Mouse (Mus musculus): Measurements from ENCODE around the gene Laptm5. TPM values are rescaled to one million over a fixed set of nuclear protein-coding genes. Genes with fewer than 3 reads are reported as not detected.

The Laptm5 gene
- polyA plus RNA-seq, 1 experiment = 79.0 TPM

- no peak overlapping the region for H3K4me3 ChIP-seq (ENCODE audit: low read depth, low read length)
- H3K27ac ChIP-seq (ENCODE audit: insufficient read depth, low read depth, low read length) = no peak overlapping the region
- no peaks in the 10 kb centered on the region for H3K36me3 ChIP-seq (ENCODE audit: control insufficient read depth, insufficient read depth, low read length)
- 22% methylated on average over 9 of the region's 9 CpGs for WGBS
- no peaks in the 10 kb centered on the region for H3K4me1 ChIP-seq (ENCODE audit: control insufficient read depth, insufficient read depth, insufficient read length, low read length)
- TF ChIP-seq CTCF (IDR thresholded peaks at IDR 0.05; ENCODE audit: extremely low read depth, insufficient read length, insufficient replicate concordance, low read depth, low read length) (peak; percentile 94), POLR2A (IDR thresholded peaks at IDR 0.05; ENCODE audit: low read depth, low read length) (no peak)
- no peaks in the 10 kb centered on the region for H3K27me3 ChIP-seq (ENCODE audit: control insufficient read depth, insufficient read depth, low read length)
Measured at GRCm38 (mm10) chr4:130960118-130960734, 47.3 kb downstream of the Laptm5 start.

GRCm38 (mm10) chr4:130971278-130971677 is 58.4 kb downstream of the Laptm5 start:
- H3K4me3 ChIP-seq (ENCODE audit: low read depth, low read length) = no peak overlapping the region
- H3K27me3 ChIP-seq (ENCODE audit: control insufficient read depth, insufficient read depth, low read length) = no peaks in the 10 kb centered on the region
- H3K36me3 ChIP-seq (ENCODE audit: control insufficient read depth, insufficient read depth, low read length) = no peaks in the 10 kb centered on the region
- no peak overlapping the region for H3K27ac ChIP-seq (ENCODE audit: insufficient read depth, low read depth, low read length)
- 90% methylated on average over 1 of the region's 1 CpGs for WGBS
- TF ChIP-seq CTCF (IDR thresholded peaks at IDR 0.05; ENCODE audit: extremely low read depth, insufficient read length, insufficient replicate concordance, low read depth, low read length) (no peak), POLR2A (IDR thresholded peaks at IDR 0.05; ENCODE audit: low read depth, low read length) (no peak)
- no peaks in the 10 kb centered on the region for H3K4me1 ChIP-seq (ENCODE audit: control insufficient read depth, insufficient read depth, insufficient read length, low read length)

DNA sequence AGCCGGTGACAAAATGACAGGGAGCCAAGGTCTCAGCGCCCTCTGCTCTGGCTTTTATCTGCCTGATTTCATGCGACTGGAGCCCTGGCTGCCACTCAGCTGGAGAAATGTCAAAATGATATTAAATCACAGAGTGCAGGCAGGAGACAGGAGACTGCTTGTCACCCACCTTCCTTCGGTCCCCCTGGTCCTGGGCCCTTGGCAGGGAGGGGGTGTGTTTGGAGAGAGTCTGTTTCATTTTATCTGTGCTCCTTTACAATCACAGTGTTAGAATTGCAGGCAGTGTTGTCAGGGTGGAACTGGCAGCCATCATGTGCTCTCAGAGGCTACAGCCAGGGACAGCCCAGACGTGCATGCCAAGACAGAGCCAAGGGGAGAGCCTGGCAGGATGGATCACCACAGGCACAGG is 59.5 kb downstream of the Laptm5 start:
- no peaks in the 10 kb centered on the region for H3K27me3 ChIP-seq (ENCODE audit: control insufficient read depth, insufficient read depth, low read length)
- no peak overlapping the region for H3K4me3 ChIP-seq (ENCODE audit: low read depth, low read length)
- no peaks in the 10 kb centered on the region for H3K4me1 ChIP-seq (ENCODE audit: control insufficient read depth, insufficient read depth, insufficient read length, low read length)
- TF ChIP-seq POLR2A (IDR thresholded peaks at IDR 0.05; ENCODE audit: low read depth, low read length) = no peak
- no peak for TF ChIP-seq CTCF (IDR thresholded peaks at IDR 0.05; ENCODE audit: extremely low read depth, insufficient read length, insufficient replicate concordance, low read depth, low read length)
- no peak overlapping the region for H3K27ac ChIP-seq (ENCODE audit: insufficient read depth, low read depth, low read length)
- no peaks in the 10 kb centered on the region for H3K36me3 ChIP-seq (ENCODE audit: control insufficient read depth, insufficient read depth, low read length)
- WGBS = 48% methylated on average over 5 of the region's 5 CpGs

- TF ChIP-seq CTCF (IDR thresholded peaks at IDR 0.05; ENCODE audit: extremely low read depth, insufficient read length, insufficient replicate concordance, low read depth, low read length) (no peak), POLR2A (IDR thresholded peaks at IDR 0.05; ENCODE audit: low read depth, low read length) (no peak)
- Histone ChIP-seq H3K27me3 (ENCODE audit: control insufficient read depth, insufficient read depth, low read length) (no peaks in the 10 kb centered on the region), H3K4me1 (ENCODE audit: control insufficient read depth, insufficient read depth, insufficient read length, low read length) (no peaks in the 10 kb centered on the region), H3K4me3 (ENCODE audit: low read depth, low read length) (no peak overlapping the region), H3K27ac (ENCODE audit: insufficient read depth, low read depth, low read length) (no peak overlapping the region), H3K36me3 (ENCODE audit: control insufficient read depth, insufficient read depth, low read length) (no peaks in the 10 kb centered on the region)
- WGBS = 73% methylated on average over 19 of the region's 19 CpGs
Measured at GRCm38 (mm10) chr4:130973332-130974263, 60.7 kb downstream of the Laptm5 start.

GRCm38 (mm10) chr4:130978981-130979380 is 66.1 kb downstream of the Laptm5 start:
- no peak overlapping the region for H3K4me3 ChIP-seq (ENCODE audit: low read depth, low read length)
- TF ChIP-seq CTCF (IDR thresholded peaks at IDR 0.05; ENCODE audit: extremely low read depth, insufficient read length, insufficient replicate concordance, low read depth, low read length) = no peak
- H3K27me3 ChIP-seq (ENCODE audit: control insufficient read depth, insufficient read depth, low read length) = no peaks in the 10 kb centered on the region
- H3K4me1 ChIP-seq (ENCODE audit: control insufficient read depth, insufficient read depth, insufficient read length, low read length) = no peaks in the 10 kb centered on the region
- no peaks in the 10 kb centered on the region for H3K36me3 ChIP-seq (ENCODE audit: control insufficient read depth, insufficient read depth, low read length)
- H3K27ac ChIP-seq (ENCODE audit: insufficient read depth, low read depth, low read length) = no peak overlapping the region
- 65% methylated on average over 3 of the region's 3 CpGs for WGBS

- no peak overlapping the region for H3K27ac ChIP-seq (ENCODE audit: insufficient read depth, low read depth, low read length)
- H3K27me3 ChIP-seq (ENCODE audit: control insufficient read depth, insufficient read depth, low read length) = no peaks in the 10 kb centered on the region
- TF ChIP-seq CTCF (IDR thresholded peaks at IDR 0.05; ENCODE audit: extremely low read depth, insufficient read length, insufficient replicate concordance, low read depth, low read length) (no peak), POLR2A (IDR thresholded peaks at IDR 0.05; ENCODE audit: low read depth, low read length) (no peak)
- no peak overlapping the region for H3K4me3 ChIP-seq (ENCODE audit: low read depth, low read length)
- no peaks in the 10 kb centered on the region for H3K4me1 ChIP-seq (ENCODE audit: control insufficient read depth, insufficient read depth, insufficient read length, low read length)
- H3K36me3 ChIP-seq (ENCODE audit: control insufficient read depth, insufficient read depth, low read length) = no peaks in the 10 kb centered on the region
- WGBS = 65% methylated on average over 17 of the region's 17 CpGs
Measured at GRCm38 (mm10) chr4:130984416-130985182, 71.7 kb downstream of the Laptm5 start.

Other genes with a start within 250 kb of the Laptm5 start
- 25.6 and 48.4 TPM in 2 replicates for gene Pum1, start 249.8 kb upstream of the Laptm5 start, polyA plus RNA-seq (2012; rRNA removed)
- gene Sdc3, start 120.6 kb upstream of the Laptm5 start, polyA plus RNA-seq (2012; rRNA removed) = 14.2 and 16.8 TPM in 2 replicates
- 0.05 TPM in 1 of 2 replicates, not detected in the other for gene Matn1, start 31.3 kb downstream of the Laptm5 start, polyA plus RNA-seq (2012; rRNA removed)

All from small intestine, adult 2 months (tissue).